Mouse (Mus musculus) adrenal gland, adult 18-20 months (tissue): Measurements from ENCODE around the gene Ginm1. TPM values are rescaled to one million over a fixed set of nuclear protein-coding genes. Genes with fewer than 3 reads are reported as not detected.
A peak's percentile ranks its signal among the peaks of the same experiment; 100 is the strongest.

Experiments
- DNase-seq, 2 experiments: peaks; one replicate each; pipeline ENCODE4 v3.0.0; 2021 to 2022; ENCODE audit warnings: low spot score in 2 of 2
- long read RNA-seq, 2 experiments: library from polyadenylated mRNA; stranded (forward); transcript quantifications; one replicate each; pipeline ENCODE4 v2.0.0; 2021
- total RNA-seq, 2 experiments: library from RNA; stranded (reverse); gene quantifications; 1 replicate in 1 of 2; 2 replicates in 1 of 2; pipeline ENCODE4 v1.2.3; 2021

The Ginm1 gene
- 100 to 1,000 TPM; 173 to 253 TPM for total RNA-seq
- long read RNA-seq, experiment 1, transcript Ginm1-201 (8 exons, 1,557 nt) = minor isoform, 11 of 124 reads
- long read RNA-seq, experiment 1, transcript Ginm1-204 (8 exons, 1,525 nt) = major isoform, 106 of 124 reads
- long read RNA-seq, experiment 1, partial matches to known transcripts = 2 of 124 reads
- long read RNA-seq, experiment 1, other reads (novel, unspliced or antisense) = 5 of 124 reads
- long read RNA-seq, experiment 2, transcript Ginm1-201 (8 exons, 1,557 nt) = minor isoform, 32 of 408 reads
- long read RNA-seq, experiment 2, transcript Ginm1-204 (8 exons, 1,525 nt) = major isoform, 354 of 408 reads
- long read RNA-seq, experiment 2, partial matches to known transcripts = 8 of 408 reads
- long read RNA-seq, experiment 2, other reads (novel, unspliced or antisense) = 12 of 408 reads

DNA sequence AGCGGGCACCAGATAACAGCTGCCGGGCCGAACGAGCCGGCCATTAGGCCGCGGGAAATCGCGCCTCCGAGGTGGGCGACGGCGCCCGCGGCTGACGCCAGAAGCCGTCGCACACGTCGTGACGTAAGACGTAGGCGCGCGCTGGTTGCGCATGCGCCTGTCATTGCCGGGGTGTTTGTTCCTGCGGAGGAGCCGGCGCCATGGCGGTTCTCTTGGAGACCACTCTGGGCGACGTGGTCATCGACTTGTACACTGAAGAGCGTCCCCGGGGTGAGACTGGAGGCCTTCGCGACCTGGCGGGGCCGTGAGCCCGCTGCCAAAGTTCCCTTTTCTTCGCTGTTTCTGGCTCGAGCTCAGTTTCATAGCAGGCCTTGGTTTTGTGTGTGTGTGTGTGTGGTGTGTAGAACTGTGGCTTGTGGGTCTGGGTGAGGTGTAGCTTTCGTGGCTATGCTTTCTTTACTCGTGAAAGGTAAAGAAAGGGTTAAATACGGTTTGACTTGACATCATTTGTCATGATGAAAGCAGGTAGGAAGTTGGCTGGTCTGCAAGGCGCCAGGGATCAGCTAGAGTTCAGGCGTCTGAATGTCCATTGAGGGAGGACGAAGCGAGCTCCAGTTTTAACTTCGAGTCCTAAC lies at the start of gene Ginm1, which contains the start of gene Ppil4:
Ginm1 (minus strand) TSS at position 74 of the 635 bp plus-strand sequence.
Ppil4 (plus strand) TSS at position 141 of the 635 bp plus-strand sequence.
- peak; percentile 92 to 94 for DNase-seq

DNA sequence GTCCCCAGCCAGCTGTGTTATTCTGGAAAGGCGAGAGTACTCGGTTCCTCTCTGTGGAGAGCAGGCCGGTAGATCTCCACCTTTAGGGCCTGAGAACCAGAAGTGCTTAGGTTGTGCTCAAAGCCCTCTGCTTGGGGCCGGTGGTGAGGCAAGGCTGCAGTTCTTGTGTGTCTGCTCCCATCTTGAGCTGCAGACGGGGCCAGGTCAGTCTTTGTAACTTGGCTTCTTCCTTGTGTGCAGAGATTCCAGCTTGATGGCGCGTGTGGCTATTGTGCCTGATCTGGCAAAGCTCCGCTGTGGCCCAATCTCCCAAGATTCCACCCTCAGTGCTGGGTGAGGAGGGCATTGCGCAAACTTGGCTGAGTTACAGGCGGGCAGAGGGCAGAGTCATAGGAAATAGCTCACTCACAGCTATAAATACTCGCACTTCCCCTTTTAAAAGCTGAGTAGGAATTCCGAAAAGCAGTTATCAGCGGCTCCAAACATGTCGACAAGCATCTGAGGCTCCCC lies 49.0 kb upstream of the Ginm1 start:
- DNase-seq = peak; percentile 59 to 62

DNA sequence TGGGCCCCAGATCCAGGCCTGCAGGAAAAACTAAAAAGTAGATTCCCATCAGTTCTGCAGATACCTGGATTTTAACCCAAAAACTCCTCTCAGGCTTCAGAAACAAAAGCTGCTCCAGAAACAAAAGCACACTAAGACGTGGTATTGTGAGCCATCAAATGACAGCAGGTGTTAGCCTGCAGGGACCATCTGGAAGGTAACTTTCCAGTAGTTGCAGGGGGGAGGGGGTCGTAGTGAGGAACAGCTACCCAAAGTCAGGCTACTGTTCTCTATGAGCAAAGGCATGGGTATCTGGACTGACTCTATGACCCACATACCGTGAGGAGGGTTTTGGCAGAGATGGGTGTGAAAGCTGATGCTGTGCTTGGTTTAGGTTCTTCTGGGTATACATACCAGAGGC lies 48.2 kb upstream of the Ginm1 start:
- DNase-seq = no peak

DNA sequence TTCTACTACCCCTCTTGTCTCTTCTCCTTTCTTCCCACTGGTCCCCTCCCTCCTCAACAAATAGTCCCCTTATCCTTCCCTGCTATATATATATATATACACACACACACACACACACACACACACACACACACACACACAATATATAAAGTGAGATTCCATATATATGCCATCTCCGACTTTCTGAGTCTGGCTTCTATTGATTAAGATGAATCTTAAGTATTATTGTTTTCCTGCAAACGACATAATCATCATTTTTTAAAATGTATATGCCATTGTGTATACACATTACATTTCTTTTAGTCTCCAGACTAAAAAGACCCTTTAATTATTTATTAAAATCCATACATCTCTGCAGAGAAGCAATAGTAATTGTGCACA lies 47.7 kb upstream of the Ginm1 start:
- no peak for DNase-seq

DNA sequence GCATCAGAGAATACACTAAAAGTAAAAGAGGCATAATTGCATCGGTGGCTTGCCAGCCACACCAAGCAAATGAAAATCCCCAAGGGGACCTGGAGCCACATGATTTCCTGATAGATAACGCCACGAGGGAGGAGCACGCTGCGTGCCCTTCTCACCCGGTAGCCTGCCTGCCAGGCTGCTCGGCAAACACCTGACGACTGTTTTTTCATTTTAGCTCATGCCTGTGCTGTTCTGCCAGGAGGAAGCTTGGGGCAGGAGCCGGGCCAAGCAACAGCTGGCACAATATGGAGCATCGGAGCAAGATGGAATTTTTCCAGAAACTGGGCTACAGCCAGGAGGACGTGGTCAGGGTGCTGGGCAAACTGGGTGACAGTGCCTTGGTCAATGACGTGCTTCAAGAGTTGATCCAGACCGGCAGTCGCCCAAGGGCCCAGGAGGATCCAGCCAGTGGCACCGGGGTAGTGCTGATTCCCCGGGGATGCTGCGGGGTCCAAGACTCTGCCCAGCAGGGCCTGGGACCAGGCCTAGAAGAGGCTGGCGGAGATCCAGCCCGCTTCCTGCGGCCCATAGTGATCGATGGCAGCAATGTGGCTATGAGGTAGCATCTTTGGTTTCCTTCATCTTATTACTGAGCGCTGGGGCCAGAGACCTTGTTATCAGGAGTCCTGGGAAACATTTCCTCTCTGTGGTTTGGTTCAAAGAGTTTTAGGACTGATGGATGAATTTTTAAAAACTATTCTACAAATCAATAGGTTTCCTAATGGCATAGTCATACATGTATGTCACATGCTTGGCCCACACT lies 47.1 kb upstream of the Ginm1 start:
- peak in 1 of 2 experiments; percentile 23 for DNase-seq

DNA sequence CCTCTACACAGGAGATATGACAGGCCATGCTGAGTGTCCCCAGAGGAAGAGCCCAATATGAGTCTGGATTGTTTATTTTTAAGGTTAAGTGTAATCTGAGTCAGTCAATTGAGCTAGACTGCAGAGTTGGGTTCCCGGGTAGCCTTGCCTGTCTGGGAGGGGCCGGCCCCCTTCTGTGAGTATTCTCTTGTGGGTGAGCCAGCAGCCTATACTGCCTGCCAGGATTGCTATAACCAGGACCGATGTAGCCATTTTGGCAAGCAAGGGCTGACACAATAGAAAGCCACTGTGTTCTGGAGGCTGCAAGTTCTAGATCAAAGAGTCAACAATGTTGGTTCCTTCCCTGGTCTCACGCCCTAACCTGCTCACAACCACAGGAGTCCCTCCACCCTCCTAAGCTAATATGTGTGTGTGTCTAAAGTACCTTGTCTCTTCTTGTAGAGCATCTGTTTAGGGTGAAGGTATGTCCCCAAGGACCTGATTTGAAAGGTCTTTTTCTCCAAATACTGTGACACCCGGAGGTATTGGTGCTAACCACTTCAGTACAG lies 46.3 kb upstream of the Ginm1 start:
- no peak for DNase-seq

DNA sequence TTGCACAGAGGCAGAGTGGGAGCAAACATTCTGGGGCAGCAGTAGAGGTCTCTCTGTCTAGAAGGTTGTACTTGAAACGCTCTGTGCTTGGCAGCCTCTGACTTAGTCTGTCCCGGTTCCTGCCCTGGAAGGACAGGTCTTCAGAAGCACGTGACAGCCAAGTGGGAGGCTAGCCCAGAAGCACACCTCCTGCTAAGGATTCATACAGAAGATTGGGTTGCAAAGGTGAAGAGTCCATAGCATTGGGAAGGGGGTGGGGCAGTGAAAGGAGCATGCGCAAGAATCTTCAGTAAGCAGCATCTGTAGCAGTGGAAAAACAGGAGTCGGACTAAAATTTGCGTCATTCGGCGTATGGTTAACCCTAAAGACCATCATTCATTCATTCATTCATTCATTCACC lies 45.4 kb upstream of the Ginm1 start:
- no peak for DNase-seq

DNA sequence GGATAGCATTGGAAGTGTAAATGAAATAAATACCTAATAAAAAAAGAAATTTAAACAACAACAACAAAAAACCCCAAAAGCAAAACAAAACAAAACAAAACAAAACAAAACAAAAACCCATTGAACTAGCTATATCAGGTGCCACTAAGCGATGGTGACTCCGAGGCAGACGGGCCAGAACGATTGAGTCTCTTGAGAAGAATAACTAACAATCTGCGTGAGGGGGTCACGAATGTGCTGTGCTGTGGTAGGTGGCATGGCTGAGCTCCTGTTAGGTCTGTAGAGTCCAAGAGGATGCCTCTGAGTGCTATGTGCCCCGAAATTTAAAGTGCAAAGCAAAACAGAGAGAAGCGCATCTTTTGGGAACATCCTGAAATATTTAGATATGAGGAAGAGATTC lies 44.8 kb upstream of the Ginm1 start:
- no peak for DNase-seq

DNA sequence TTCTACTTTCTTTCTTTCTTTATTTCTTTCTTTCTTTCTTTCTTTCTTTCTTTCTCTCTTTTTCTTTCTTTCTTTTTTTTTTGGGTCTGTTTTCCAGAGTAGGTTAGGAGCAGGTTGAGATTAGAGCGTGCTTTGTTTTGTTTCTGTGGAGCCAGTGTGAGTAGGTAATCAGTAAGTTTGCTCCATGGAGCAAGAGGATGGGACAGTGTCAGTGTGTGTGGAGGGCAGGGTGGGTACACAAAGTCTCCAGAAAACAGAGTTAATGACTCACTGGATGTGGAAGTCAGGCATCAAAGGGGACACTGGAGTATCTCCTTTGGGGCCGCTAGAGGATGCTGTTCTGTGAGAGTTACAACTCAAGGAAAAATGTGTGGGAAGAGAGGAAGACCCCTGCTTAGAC lies 44.3 kb upstream of the Ginm1 start:
- no peak for DNase-seq

DNA sequence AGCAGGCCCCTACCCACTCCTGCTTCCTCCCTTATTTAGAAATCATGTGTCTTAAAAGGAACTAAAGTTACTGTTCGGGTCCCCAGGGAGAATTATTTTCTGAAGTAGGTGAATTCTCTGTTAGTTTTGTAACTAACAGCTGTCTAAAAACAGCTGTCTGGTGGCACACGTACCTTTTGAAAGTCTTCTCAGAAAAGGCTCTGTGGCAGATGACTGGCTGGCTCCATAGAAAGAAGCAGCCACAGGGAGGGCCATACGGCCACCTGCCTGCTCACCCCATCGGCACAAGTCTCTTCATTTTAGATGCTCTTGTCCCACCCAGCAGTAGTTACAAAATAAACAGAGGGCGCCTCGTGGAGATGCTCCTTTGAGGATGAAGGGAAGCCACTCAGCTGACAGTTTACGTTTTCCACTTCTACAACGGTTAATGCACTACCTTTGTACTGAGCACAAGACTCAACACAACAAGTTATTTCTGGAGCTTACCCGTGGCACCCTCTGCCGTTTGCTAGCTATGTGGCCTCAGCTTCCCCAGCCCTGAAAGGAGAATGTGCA lies 42.1 kb upstream of the Ginm1 start:
- no peak for DNase-seq

DNA sequence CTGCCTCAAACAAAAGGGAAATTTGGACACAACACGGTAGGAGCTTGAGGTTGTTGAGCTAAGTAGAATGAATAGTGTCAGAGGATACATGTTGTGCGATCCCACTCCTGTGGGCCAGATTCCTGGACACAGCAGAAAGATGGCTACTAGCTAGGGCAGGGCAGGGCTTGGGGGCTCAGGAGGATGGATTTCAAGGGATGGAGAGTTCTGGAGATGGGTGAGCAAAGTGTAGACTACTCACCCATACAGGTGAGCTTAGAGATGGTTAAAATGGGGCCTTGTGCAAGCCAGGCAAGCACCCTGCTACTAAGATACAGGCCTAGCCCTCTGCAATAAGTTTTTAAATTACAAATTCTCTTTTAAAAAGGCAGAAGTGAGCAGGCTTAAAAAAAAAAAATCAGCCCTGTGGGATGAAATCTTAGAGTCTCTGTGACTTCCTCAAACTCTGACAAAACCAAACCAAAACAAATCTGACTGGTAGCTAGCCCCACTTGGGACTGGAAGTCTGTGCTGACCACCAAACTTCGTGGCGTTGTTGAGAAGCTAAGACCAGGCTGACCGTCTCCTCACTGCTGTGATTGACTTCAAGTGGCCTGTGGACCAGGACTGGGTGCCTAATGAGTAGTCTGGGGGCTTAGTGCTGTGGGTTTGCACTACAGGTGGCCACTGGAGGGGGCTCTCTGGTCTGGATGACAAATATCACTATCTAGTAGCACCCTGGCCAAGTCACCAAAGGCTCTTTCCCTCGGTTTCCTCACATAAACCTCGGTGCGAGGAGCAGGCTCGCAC lies 40.9 kb upstream of the Ginm1 start:
- DNase-seq = no peak

DNA sequence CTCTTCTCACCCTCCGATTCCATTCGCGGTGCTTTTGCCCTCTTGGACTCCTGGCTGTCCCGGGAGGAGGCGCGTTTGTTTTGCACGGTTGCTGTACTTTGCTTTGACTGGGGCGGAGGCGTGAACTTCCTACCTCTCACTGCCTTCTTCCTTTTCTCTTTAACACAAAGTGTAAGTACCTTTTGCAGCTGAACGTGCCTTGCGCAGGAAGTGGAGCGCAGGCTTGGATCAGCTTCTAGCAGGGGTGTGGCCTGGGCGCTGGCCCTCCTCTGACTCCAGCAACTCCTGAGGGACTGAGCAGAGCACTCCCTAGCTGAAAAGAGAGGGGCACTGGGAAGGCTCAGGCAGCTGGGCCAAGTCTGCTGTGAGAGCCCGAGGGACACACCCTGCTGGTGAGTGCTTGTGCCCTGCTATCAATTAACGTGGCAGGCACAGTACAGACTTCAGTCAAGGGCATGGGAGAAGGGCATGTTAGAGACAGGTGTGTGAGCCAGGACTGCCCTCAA lies 39.6 kb upstream of the Ginm1 start, which contains the start of gene Zc3h12d:
Zc3h12d (plus strand) TSS at position 300 of the 506 bp plus-strand sequence.
- DNase-seq = peak in 1 of 2 experiments; percentile 33

DNA sequence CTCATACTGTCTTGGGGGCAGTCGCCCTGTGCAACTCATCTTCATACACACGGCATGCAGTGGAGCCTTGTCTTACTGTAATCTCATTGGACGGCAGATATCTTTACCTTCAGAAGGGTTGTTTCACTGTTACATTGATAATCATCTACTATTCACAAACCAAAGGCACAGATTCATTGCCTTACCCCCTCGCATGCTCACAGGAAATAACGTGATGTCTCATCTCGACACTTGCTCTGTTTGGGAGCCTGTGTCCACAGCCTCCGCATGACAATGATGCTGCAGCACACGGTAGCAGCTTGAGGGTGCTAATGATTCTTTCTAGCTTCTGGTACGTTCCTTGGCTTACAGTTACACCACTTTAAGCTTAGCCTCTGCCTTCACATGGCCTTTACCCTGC lies 33.5 kb upstream of the Ginm1 start:
- no peak for DNase-seq

DNA sequence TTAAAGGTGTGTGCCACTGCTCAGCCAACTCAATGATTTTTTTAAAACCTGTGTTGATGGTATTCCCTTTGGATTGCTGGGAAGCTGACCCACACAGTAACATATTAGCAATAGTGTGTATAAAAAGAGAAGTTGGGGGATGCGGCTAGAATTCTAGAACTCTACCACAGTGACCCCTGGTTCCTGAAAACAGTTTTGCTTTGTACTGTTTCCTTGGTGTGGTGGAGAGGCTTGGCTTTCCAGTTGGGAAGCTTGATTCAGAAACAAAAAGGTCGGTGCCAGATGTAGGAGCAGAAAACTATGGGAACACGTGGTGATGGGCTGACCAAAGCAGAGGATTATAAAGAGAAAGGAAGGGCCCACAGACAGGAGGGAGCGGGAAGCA lies 32.6 kb upstream of the Ginm1 start:
- no peak for DNase-seq

DNA sequence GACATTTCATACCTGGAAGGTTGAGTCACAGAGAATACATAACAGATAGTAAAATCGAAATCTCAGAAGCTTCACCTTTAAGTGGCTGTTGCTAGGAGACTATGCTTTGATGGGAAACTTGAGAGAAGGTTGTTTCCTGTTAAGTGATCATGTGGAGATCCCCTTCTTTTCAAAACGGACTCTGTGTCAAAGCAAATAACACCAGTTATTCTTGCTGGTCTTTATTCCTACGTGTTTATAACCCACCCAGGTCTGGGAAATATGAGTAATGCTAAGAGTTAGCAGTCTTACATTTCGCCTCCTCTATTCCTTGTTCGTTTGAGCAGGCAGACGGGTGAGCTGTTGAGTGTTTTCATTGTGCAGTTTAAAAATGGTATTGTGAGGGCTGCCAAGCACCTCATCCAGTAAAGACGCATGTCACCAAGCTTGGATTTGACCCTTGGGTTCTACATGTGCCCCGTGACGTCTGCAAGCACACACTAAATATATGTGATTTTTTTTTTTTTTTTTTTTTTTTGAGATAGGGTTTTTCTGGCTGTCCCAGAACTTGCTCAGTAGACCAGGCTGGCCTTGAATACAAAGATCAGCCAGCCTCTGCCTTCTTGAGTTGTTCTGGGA lies 32.1 kb upstream of the Ginm1 start:
- no peak for DNase-seq

DNA sequence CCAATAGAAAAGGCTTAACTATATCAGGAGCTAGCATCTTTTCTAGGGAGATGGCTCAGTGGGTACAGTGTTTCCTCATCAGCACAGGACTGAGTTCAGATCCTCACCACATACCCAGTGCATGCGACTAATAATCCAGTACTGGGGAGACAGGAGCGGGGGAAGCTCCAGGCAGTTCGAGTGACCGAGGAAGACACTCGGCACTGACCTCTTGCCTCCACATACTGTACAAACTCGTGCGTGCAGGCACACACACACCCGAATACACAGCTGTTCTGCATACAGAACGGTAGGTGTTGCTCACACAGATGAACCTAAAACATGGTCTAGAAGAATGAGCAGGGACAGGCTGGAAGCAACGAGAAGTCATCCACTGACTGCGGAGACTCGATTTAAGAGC lies 29.4 kb upstream of the Ginm1 start:
- no peak for DNase-seq

DNA sequence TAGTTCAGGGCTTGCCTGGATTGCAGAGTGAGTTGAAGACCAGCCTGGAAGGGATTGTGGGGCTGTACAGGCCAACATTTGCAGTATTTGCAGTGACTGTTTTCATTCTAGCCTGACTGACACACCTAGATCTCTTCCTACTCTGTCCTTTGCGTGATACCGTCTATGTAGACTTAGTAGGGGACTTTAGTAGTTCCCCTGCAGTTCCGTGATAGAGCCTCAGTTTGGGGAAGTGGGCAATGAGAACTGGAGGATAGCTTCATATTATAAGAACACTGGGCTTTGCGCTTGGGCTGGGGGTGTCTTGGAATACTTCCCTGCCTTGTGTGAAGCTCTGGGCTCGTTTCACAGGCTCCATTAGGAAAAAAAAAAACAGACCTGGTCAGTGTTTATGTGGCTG lies 27.5 kb upstream of the Ginm1 start:
- DNase-seq = no peak

DNA sequence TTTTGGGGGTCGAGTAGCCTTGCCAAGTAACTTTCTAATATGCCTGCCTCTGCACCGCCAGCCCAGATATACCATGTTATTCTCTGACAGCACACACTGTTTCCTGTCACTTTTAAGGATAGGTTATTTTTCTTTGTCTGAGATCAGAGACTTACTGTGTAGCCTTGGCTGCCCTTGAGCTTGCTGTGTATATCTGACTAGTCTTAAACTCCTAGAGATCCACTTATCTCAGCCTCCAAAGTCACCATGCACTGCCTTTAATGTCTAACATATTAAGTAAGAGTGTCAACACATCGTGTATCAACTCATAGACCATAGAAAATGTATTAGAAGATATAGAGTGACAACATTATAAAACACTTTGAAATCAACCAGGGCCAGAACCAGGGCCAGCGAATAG lies 27.0 kb upstream of the Ginm1 start:
- no peak for DNase-seq

DNA sequence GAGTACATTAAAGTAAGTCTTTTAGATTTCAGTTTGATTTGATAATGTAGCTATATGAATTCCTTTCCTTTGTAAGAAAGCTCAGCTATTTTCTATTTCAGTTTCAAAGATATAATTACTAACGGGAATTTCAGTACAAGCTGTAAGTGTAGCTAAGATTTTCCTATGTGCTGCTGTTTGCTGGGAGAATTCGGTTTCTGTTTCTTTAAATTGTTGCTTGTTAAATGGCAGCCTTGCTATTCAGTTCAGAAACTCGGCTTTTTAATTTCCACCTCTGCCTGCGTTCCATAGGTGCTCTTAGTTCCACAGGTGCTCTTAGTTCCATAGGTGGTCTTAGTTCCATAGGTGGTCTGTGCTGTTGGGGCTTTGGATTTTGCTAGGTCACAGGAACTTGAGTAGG lies 26.5 kb upstream of the Ginm1 start:
- DNase-seq = no peak
